Mouse (Mus musculus) liver, embryonic 16.5 days (tissue): ENCODE results near the gene Mecom. TPM values are rescaled to one million over a fixed set of nuclear protein-coding genes. Genes with fewer than 3 reads are reported as not detected.
A peak's percentile ranks its signal among the peaks of the same experiment; 100 is the strongest.

Experiments used
- ATAC-seq: fragments of 200-750 bp; cut with Nextera tagmentation; 2 replicates; pipeline ENCODE4 v1.8.0; 2017; ENCODE audit warnings: low read depth, mild to moderate bottlenecking, moderate number of reproducible peaks, moderate library complexity
- H3K27ac ChIP-seq: fragments of 300-500 bp; sonication (generic); 2 replicates; pipeline ENCODE4 v1.5.1; 2014; ENCODE audit warnings: mild to moderate bottlenecking, low read length
- H3K27me3 ChIP-seq: fragments of 300-500 bp; sonication (generic); 2 replicates; pipeline ENCODE4 v1.6.1; 2014; ENCODE audit warnings: low read depth, low read length, mixed read lengths; ENCODE audit not compliant: control insufficient read depth, insufficient read depth
- H3K36me3 ChIP-seq: fragments of 300-500 bp; sonication (generic); 2 replicates; pipeline ENCODE4 v1.6.1; 2014; ENCODE audit warnings: mild to moderate bottlenecking; ENCODE audit not compliant: control insufficient read depth, insufficient read depth
- H3K4me1 ChIP-seq: fragments of 300-500 bp; sonication (generic); 2 replicates; pipeline ENCODE4 v1.6.1; 2014; ENCODE audit warnings: low read depth, low read length, mixed read lengths; ENCODE audit not compliant: control insufficient read depth
- H3K4me2 ChIP-seq: fragments of 300-500 bp; sonication (generic); 2 replicates; pipeline ENCODE4 v1.6.1; 2014; ENCODE audit warnings: low read depth, low read length, mixed read lengths
- H3K4me3 ChIP-seq: fragments of 300-500 bp; sonication (generic); 2 replicates; pipeline ENCODE4 v1.5.1; 2014; ENCODE audit warnings: low read depth, mild to moderate bottlenecking, low read length
- H3K9ac ChIP-seq: fragments of 300-500 bp; sonication (generic); 2 replicates; pipeline ENCODE4 v1.6.1; 2014; ENCODE audit warnings: low read depth, low read length
- H3K9me3 ChIP-seq: fragments of 300-500 bp; sonication (generic); replicated peaks from 2 replicates; pipeline ENCODE4 v1.6.1; 2016; ENCODE audit warnings: low read length; ENCODE audit not compliant: control insufficient read depth
- WGBS: fragments of 180-500 bp; shearing (Covaris S2); extraction: QIAGEN DNeasy Blood & Tissue Kit; methylation state at CpG from one replicate; pipeline ENCODE4 v1.1.7; 2014; ENCODE audit not compliant: insufficient replicate concordance; 5-methylcytosine and 5-hydroxymethylcytosine counted together
- polyA plus RNA-seq: library from polyadenylated mRNA; unstranded; fragments of >200 nt; fragmentation: Nextera tagmentation; extraction: Ambion mirVana; gene quantifications from 2 replicates; pipeline ENCODE4 v1.2.1, GENCODE M21; 2015

Mecom gene
- polyA plus RNA-seq, 1 experiment from 2014 or later, result 1.0 TPM

DNA sequence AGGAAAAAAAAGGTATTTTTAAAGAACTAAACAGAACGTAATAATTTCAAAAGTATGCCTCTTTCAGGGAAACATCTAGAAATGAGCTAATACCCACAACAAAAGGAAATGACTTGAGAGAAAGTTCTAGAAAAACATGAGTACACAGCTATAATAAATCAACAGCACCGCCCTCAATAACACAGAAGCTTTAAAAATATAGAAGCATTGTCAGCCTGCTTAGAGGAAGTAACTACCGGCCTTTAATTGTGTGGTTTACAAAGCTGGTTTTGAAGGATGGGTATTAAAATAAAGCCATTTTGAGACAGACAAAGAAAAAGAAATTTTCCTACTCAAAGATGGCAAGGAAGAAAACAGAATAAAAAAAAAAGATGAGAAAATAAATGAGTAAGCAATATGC lies 217.3 kb downstream of the Mecom start:
- 30% methylated on average over 3 of the region's 3 CpGs for WGBS
- no peak for ATAC-seq
- H3K27me3 ChIP-seq, result no peaks in the 10 kb centered on the region

DNA sequence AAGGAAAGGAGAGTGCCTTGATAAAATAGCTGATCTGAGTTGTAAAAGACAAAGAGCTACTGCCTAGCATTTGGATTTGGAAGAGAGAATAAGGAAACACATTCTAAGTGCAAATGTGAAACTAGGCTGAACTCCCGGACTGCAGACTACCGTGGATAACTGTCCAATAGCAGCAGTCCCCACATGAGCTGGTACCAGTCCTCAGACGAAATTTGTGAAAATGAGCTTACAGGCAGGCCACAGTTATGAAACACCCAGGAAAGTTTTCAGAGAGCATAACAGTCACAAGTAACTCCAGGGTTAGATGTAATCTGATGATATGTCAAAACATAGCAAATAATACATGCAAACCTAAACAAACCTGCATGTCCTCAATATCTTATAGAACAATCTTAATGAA lies 217.8 kb downstream of the Mecom start:
- Histone ChIP-seq H3K27ac (no peak overlapping the region), H3K4me1 (no peaks in the 10 kb centered on the region), H3K9me3 (no peaks in the 10 kb centered on the region)

More for the DNA sequence above, 217.3 kb downstream of the Mecom start:
- Histone ChIP-seq H3K36me3 (no peaks in the 10 kb centered on the region), H3K4me2 (no peak overlapping the region), H3K9me3 (no peaks in the 10 kb centered on the region), H3K9ac (no peak overlapping the region), H3K4me3 (no peak overlapping the region), H3K27ac (no peak overlapping the region), H3K4me1 (no peaks in the 10 kb centered on the region)

DNA sequence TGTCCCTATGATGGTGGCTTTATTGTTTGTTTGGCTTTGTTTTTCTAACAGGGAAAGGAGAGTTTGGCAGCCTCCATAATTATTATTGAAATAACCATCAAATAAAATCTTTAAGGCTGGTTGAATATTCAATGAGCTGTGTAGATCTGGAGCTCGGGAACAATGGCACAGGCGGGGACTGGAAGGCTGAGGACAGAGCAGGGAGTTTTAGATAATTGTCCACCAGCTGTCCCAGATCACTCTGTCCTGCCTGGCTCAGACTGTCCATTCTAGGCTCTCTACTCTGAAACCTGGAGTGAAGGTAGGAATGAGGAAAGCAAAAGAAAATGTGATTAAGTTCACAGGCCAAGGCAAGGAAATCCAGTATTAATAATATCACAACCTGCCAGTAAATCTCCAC lies 232.9 kb downstream of the Mecom start:
- no peak overlapping the region for H3K4me2 ChIP-seq
- H3K27ac ChIP-seq, result no peak overlapping the region
- no peak overlapping the region for H3K4me3 ChIP-seq
- WGBS, result 64% methylated on average over 2 of the region's 2 CpGs
- no peak overlapping the region for H3K9ac ChIP-seq
- H3K9me3 ChIP-seq, result no peaks in the 10 kb centered on the region
- ATAC-seq, result no peak
- H3K27me3 ChIP-seq, result no peaks in the 10 kb centered on the region
- no peaks in the 10 kb centered on the region for H3K36me3 ChIP-seq
- H3K4me1 ChIP-seq, result no peaks in the 10 kb centered on the region

More for the DNA sequence above, 217.8 kb downstream of the Mecom start:
- Histone ChIP-seq H3K4me3 (no peak overlapping the region), H3K4me2 (no peak overlapping the region), H3K36me3 (no peaks in the 10 kb centered on the region), H3K9ac (no peak overlapping the region), H3K27me3 (no peaks in the 10 kb centered on the region)
- WGBS, result 32% methylated on average over 3 of the region's 3 CpGs
- no peak for ATAC-seq

DNA sequence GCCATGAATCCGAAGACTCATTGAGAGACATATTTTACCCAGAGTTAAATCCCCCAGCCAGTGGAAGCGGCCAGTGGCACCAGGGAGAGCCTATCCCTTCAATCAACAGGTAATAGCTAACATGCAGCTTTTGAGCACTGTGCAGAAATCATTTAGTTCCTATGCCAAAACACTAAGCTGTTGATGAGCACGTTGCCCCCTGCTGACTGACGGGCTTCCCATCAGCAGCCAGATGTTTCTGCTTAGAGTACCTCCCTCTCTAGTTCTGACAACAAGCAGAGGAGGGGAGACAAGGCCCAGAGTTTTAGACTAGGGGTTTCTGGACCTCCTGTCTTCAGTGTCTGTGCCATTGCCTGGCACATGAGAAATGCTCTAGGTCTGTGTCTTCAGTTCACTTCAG lies 239.7 kb downstream of the Mecom start:
- WGBS, result 51% methylated on average over 4 of the region's 4 CpGs
- no peak for ATAC-seq
- H3K27me3 ChIP-seq, result no peaks in the 10 kb centered on the region

DNA sequence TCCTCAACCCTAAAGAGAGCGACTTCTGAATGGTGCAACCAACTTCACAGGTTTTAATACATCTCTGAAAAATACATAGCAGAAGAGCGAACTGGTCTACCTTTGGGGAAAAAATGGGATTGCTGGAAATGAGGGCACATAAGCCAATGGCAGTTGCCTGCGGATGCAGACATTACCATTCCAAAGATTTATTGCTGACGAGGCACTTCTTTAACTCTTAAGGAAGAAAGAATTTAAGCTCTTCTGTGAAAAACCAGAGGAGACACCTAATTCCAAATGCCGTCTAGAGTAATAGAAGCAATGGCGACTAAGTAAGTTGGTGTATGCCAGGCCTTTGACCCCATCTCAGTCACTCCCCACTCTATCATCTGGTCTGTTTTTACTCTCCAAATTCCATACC lies 240.2 kb downstream of the Mecom start:
- Histone ChIP-seq H3K4me3 (no peak overlapping the region), H3K4me2 (no peak overlapping the region), H3K27me3 (no peaks in the 10 kb centered on the region), H3K36me3 (no peaks in the 10 kb centered on the region), H3K27ac (no peak overlapping the region), H3K4me1 (no peaks in the 10 kb centered on the region), H3K9me3 (no peaks in the 10 kb centered on the region), H3K9ac (no peak overlapping the region)
- 65% methylated on average over 6 of the region's 6 CpGs for WGBS
- no peak for ATAC-seq

More for the DNA sequence above, 239.7 kb downstream of the Mecom start:
- Histone ChIP-seq H3K4me1 (no peaks in the 10 kb centered on the region), H3K4me2 (no peak overlapping the region), H3K36me3 (no peaks in the 10 kb centered on the region), H3K4me3 (no peak overlapping the region), H3K9ac (no peak overlapping the region), H3K27ac (no peak overlapping the region), H3K9me3 (no peaks in the 10 kb centered on the region)

DNA sequence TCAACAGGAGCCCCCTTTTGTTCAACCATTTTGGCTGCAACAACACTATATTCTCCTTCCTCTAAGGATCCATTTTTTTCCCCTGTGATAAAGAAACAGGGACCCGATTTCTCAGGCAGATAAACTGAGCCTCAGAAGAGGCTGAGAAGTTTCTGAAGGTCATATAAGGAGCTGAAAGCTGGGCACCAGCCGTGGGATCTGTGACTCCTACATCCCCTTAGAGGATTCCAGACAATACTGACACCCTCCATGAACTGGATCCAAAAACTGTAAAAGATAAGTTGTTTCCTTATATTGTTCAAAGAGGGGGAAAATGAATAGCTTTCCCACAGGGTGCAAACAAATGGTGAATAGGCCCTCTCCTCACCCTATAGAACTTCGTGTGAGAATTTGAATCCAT lies 241.7 kb downstream of the Mecom start:
- ATAC-seq, result peak; percentile 9; the same call in 1 of the 2 replicates
- Histone ChIP-seq H3K36me3 (no peaks in the 10 kb centered on the region), H3K9me3 (no peaks in the 10 kb centered on the region), H3K27ac (no peak overlapping the region), H3K9ac (no peak overlapping the region), H3K4me2 (no peak overlapping the region), H3K4me1 (no peaks in the 10 kb centered on the region), H3K4me3 (no peak overlapping the region), H3K27me3 (no peaks in the 10 kb centered on the region)
- WGBS, result 39% methylated on average over 3 of the region's 3 CpGs

DNA sequence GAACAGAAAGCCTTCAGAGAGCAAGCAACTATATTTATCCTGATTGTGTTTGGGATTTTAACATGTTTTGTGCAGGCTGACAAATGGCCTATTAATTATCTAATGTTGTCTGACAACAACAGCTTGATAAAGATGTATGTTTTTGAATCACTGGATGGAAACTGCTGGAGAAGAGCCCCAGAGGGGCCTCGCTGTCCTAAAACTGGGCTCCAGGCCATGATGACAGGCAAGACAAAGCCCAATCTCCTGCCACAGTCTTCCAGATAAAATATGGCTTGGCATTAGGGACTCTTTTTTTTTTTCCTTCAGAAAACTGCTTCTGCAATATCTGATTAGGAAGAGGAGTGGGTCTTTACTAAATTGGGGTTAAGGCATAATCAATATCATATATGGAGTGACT lies 248.3 kb downstream of the Mecom start:
- no peak for ATAC-seq
- Histone ChIP-seq H3K9me3 (no peaks in the 10 kb centered on the region), H3K4me3 (no peak overlapping the region), H3K27ac (no peak overlapping the region), H3K36me3 (no peaks in the 10 kb centered on the region), H3K27me3 (no peaks in the 10 kb centered on the region), H3K4me2 (no peak overlapping the region), H3K4me1 (no peaks in the 10 kb centered on the region), H3K9ac (no peak overlapping the region)
- WGBS, result 40% methylated on average over 1 of the region's 1 CpGs

DNA sequence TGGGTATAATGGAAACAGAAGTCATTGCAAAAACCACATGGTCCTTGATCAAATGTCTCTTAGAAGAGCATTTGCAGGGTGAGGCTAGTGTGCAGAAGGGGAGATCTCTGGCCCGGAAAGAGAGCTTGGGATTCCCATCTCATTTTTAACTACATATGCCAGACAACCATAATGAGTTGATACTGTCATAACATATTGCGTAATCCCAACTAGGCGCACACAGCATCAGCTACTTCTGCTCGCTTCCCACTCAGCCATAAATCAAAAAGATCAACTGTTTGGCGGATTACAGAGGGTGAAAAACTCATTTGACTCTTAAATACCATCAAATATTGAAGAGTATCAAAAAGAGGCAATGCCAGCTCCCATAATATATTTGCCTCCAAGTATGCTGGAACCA lies 253.4 kb downstream of the Mecom start:
- no peak overlapping the region for H3K27ac ChIP-seq
- H3K9ac ChIP-seq, result no peak overlapping the region
- no peak overlapping the region for H3K4me2 ChIP-seq
- H3K9me3 ChIP-seq, result no peaks in the 10 kb centered on the region
- no peak overlapping the region for H3K4me3 ChIP-seq
- no peaks in the 10 kb centered on the region for H3K36me3 ChIP-seq
- H3K27me3 ChIP-seq, result no peaks in the 10 kb centered on the region
- 46% methylated on average over 5 of the region's 5 CpGs for WGBS
- no peaks in the 10 kb centered on the region for H3K4me1 ChIP-seq
- no peak for ATAC-seq

DNA sequence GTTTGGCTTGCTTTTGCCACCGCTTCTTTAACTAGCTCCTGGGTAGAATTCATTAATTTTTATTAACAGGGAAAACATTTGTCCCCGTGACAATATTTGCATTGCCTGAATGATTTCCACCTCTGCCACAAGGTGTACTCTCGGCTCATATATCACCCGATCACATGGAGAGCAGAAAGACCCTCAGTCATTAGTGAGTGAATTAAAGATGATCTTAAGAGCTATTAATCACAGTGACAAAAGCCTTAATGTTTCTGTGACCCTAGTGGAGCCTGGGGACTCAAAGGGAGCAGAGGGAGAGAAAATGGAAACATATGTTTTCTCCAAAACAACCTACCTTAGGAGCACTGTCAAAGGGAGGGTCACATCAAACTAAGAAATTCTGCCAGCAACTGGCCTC lies 261.3 kb downstream of the Mecom start:
- no peak overlapping the region for H3K9ac ChIP-seq
- no peak overlapping the region for H3K27ac ChIP-seq
- no peak for ATAC-seq

DNA sequence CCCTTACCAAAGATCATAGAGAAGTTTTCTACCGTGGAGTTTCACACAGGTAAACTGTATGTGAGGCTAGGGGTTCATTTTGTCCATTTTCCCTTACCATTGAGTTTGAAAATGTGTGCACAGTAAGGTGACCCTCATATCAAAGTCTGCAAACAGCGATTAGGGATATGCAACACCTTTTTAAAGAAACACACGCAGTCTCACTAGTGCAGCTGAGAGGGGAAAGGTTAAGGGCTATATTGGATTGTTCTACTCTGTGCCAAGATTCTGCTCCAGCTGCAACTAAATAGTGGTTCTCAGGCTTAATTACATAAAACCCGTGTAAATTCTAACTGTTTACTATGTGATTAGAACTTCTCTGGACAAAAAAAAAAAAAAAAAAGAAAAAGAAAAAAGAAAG lies 263.7 kb downstream of the Mecom start:
- H3K27me3 ChIP-seq, result no peaks in the 10 kb centered on the region

More for the DNA sequence above, 261.3 kb downstream of the Mecom start:
- no peak overlapping the region for H3K4me3 ChIP-seq
- no peaks in the 10 kb centered on the region for H3K9me3 ChIP-seq
- H3K27me3 ChIP-seq, result no peaks in the 10 kb centered on the region
- no peaks in the 10 kb centered on the region for H3K36me3 ChIP-seq
- no peak overlapping the region for H3K4me2 ChIP-seq
- H3K4me1 ChIP-seq, result no peaks in the 10 kb centered on the region
- 46% methylated on average over 4 of the region's 4 CpGs for WGBS

More for the DNA sequence above, 263.7 kb downstream of the Mecom start:
- Histone ChIP-seq H3K4me2 (no peak overlapping the region), H3K27ac (no peak overlapping the region), H3K36me3 (no peaks in the 10 kb centered on the region), H3K4me1 (no peaks in the 10 kb centered on the region), H3K4me3 (no peak overlapping the region), H3K9ac (no peak overlapping the region), H3K9me3 (no peaks in the 10 kb centered on the region)
- no peak for ATAC-seq
- WGBS, result 42% methylated on average over 4 of the region's 4 CpGs
